Mouse (Mus musculus) fat pad, adult 2 months (tissue): Measurements from ENCODE around the gene Hddc3.
"Not testable (repeated sequence)": the region's sequence is repeated elsewhere in the genome, so short reads cannot be mapped to it uniquely, and the experiment has no call there.

Source experiments
- DNase-seq: peaks from one replicate; pipeline ENCODE4 v3.0.0-alpha.2; 2011; ENCODE audit warnings: low read depth, low spot score; ENCODE audit errors: extremely low read depth

Hddc3 gene

DNA sequence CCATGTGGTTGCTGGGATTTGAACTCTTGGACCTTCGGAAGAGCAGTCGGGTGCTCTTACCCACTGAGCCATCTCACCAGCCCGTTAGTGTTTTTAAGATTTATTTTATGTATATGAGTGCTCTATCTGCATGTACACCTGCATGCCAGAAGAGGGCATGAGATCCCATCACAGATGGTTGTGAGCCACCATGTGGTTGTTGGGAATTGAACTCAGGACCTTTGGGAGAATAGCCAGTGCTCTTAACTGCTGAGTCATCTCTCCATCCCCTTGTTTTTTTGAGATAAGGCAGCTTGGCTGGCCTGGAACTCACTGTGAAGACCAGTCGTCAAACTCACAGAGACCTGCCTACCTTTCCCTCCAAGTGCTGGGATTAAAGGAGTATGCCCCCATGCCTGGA, 53.5 kb downstream of the Hddc3 start:
- DNase-seq = not testable (repeated sequence)

DNA sequence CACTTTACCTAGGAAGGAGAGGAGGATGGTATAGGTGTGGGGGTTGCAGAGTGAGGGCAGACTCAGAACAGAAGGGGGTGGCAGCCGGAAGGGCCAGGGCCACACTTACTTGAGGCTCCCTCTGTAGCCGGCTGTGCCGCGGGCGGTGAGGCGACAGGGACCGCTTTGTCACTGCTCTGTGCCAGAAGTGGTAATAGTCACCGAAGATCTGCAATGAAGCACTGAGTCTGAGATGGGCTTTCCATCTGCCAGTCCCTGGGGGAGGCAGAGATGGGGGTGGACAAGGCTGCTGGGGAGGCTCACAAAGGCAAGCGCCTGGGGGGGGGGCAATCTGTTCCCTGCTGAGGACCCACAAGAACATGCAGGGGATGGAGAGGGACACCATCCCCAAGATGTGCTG, 55.1 kb downstream of the Hddc3 start:
- DNase-seq = no peak

DNA sequence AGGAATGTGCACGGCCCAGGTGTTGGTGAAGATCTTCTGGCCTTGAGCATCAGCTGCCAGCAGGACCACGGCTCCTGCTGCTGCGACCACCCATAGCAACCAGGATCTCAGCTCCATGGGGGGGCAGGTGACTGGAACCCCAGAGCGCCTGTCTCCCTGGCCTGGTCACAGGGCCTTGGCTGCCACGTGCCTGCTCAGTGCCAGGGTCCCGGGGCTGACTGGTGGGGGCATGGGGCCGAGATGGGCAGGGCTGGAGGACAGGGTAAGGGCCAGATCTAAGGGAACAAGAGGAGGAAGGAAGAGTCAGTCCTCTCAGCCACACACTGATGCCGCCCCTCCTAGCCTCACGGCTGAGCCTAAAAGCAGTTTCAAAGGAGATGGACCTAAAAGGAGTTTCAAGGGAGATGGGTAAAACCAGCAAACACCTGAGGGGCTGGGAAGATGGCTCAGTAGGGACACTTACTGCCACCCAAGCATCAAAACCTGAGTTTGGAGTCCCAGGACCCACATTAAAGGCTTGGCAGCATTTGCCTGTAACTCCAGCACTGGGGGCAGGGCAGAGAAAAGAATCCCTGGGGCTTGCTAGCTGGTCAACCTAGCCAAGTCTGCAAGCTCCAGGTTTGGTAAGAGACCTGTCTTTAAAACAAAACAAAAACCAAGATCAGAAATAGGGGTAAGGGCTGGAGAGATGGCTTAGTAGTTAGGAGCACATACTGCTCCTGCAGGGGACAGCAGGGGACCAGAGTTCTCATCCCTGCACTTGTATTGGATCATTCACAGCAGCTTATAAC, 55.9 kb downstream of the Hddc3 start:
- no peak for DNase-seq

DNA sequence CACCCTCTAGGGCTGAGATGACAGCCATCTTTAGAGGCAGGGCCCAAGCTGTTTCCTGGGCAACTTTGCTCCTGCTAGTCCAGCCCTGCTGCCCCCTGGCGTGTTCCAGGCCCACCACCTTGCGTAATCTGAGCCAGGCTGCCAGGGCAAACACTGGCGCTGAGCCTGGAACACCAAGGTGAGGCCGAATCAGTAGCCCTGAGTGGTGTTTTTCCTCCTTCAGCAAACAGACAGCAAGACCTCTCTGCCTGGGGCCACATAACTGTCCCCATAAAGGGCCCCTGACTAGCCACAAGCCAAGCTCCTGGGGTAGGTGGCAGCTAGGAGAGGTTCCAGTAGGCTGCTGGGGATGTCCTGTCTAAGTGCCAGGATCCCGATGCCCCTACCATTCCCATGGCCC, 57.2 kb downstream of the Hddc3 start:
- no peak for DNase-seq
